Mouse (Mus musculus) kidney, embryonic 16.5 days (tissue): ENCODE measurements around the gene Anxa4. TPM values are rescaled to one million over a fixed set of nuclear protein-coding genes. Genes with fewer than 3 reads are reported as not detected.

Source experiments
- ATAC-seq: fragments of 200-750 bp; cut with Nextera tagmentation; 2 replicates; pipeline ENCODE4 v1.8.0; 2017; ENCODE audit warnings: moderate TSS enrichment; ENCODE audit not compliant: low FRiP score, low TSS enrichment
- H3K27ac ChIP-seq: fragments of 300-500 bp; sonication (generic); 2 replicates; pipeline ENCODE4 v1.5.1; 2014; ENCODE audit warnings: low read length
- H3K27me3 ChIP-seq: fragments of 300-500 bp; sonication (generic); 2 replicates; pipeline ENCODE4 v1.6.1; 2014; ENCODE audit warnings: low read length, control low read depth, mixed read lengths; ENCODE audit not compliant: insufficient read depth
- H3K36me3 ChIP-seq: fragments of 300-500 bp; sonication (generic); 2 replicates; pipeline ENCODE4 v1.6.1; 2014; ENCODE audit warnings: low read length, control low read depth, mixed read lengths; ENCODE audit not compliant: insufficient read depth
- H3K4me1 ChIP-seq: fragments of 300-500 bp; sonication (generic); 2 replicates; pipeline ENCODE4 v1.6.1; 2014; ENCODE audit warnings: low read length, control low read depth, mixed read lengths; ENCODE audit not compliant: insufficient read depth
- H3K4me2 ChIP-seq: fragments of 300-500 bp; sonication (generic); replicated peaks from 2 replicates; pipeline ENCODE4 v1.6.1; 2014; ENCODE audit warnings: low read depth, low read length
- H3K4me3 ChIP-seq: fragments of 300-500 bp; sonication (generic); 2 replicates; pipeline ENCODE4 v1.5.1; 2014; ENCODE audit warnings: mild to moderate bottlenecking, low read length
- H3K9ac ChIP-seq: fragments of 300-500 bp; sonication (generic); replicated peaks from 2 replicates; pipeline ENCODE4 v1.6.1; 2014; ENCODE audit warnings: low read length
- H3K9me3 ChIP-seq: fragments of 300-500 bp; sonication (generic); 2 replicates; pipeline ENCODE4 v1.6.1; 2016; ENCODE audit warnings: low read length, control low read depth
- WGBS: fragments of 180-500 bp; shearing (Covaris S2); extraction: QIAGEN DNeasy Blood & Tissue Kit; methylation state at CpG from one replicate; pipeline ENCODE4 v1.1.7; 2014; 5-methylcytosine and 5-hydroxymethylcytosine counted together
- polyA plus RNA-seq: library from polyadenylated mRNA; unstranded; fragments of >200 nt; fragmentation: Nextera tagmentation; extraction: Ambion mirVana; gene quantifications from 2 replicates; pipeline ENCODE4 v1.2.1, GENCODE M21; 2015

Anxa4 gene
- polyA plus RNA-seq, 1 experiment from 2014 or later: 59.2 TPM

- Histone ChIP-seq H3K27ac (no peak overlapping the region), H3K9ac (no peak overlapping the region), H3K4me2 (no peak overlapping the region), H3K4me3 (no peak overlapping the region), H3K27me3 (no peaks in the 10 kb centered on the region), H3K9me3 (no peaks in the 10 kb centered on the region), H3K4me1 (peaks cover 11% of the 10 kb centered on the region), H3K36me3 (no peaks in the 10 kb centered on the region; the same call in 1 of the 2 replicates)
- no peak for ATAC-seq
- WGBS: 84% methylated on average over 4 of the region's 4 CpGs
These were observed 57.1 kb downstream of the Anxa4 start for GRCm38 (mm10) chr6:86736313-86736712.

GRCm38 (mm10) chr6:86733183-86733876, 60.1 kb downstream of the Anxa4 start, which contains the start of gene Gmcl1:
Gene Gmcl1 (minus strand): TSS chr6:86733383.
- H3K27ac ChIP-seq: peak within 1 kb of the TSS; percentile 75
- peak within 1 kb of the TSS; percentile 96 for H3K4me2 ChIP-seq
- peaks cover 16% of the 10 kb centered on the region for H3K4me1 ChIP-seq
- H3K9ac ChIP-seq: peak within 1 kb of the TSS; percentile 88
- H3K4me3 ChIP-seq: peak within 1 kb of the TSS; percentile 97
- peak; percentile 95 for ATAC-seq
- no peaks in the 10 kb centered on the region for H3K9me3 ChIP-seq
- under 1% methylated on average over 53 of the region's 59 CpGs for WGBS
- no peaks in the 10 kb centered on the region for H3K36me3 ChIP-seq
- no peaks in the 10 kb centered on the region for H3K27me3 ChIP-seq

GRCm38 (mm10) chr6:86732276-86733173, 60.9 kb downstream of the Anxa4 start:
- H3K27ac ChIP-seq: peak overlapping the region; percentile 75
- H3K4me1 ChIP-seq: peaks cover 16% of the 10 kb centered on the region
- peak; percentile 68 for ATAC-seq
- H3K4me3 ChIP-seq: peak overlapping the region; percentile 97
- under 1% methylated on average over 62 of the region's 62 CpGs for WGBS
- no peaks in the 10 kb centered on the region for H3K27me3 ChIP-seq
- H3K4me2 ChIP-seq: peak overlapping the region; percentile 96
- no peaks in the 10 kb centered on the region for H3K9me3 ChIP-seq
- H3K36me3 ChIP-seq: peaks cover 1% of the 10 kb centered on the region; the same call in 1 of the 2 replicates
- H3K9ac ChIP-seq: peak overlapping the region; percentile 88

GRCm38 (mm10) chr6:86728711-86729110, 64.7 kb downstream of the Anxa4 start:
- H3K27ac ChIP-seq: no peak overlapping the region
- H3K4me1 ChIP-seq: peaks cover 9% of the 10 kb centered on the region
- peaks cover 3% of the 10 kb centered on the region; the same call in 1 of the 2 replicates for H3K36me3 ChIP-seq
- 90% methylated on average over 5 of the region's 5 CpGs for WGBS
- H3K9ac ChIP-seq: no peak overlapping the region
- ATAC-seq: no peak
- no peaks in the 10 kb centered on the region for H3K27me3 ChIP-seq
- H3K9me3 ChIP-seq: no peaks in the 10 kb centered on the region
- H3K4me2 ChIP-seq: no peak overlapping the region
- no peak overlapping the region for H3K4me3 ChIP-seq

GRCm38 (mm10) chr6:86721977-86722376, 71.4 kb downstream of the Anxa4 start:
- H3K36me3 ChIP-seq: peaks cover 12% of the 10 kb centered on the region
- no peaks in the 10 kb centered on the region for H3K4me1 ChIP-seq
- no peak overlapping the region; the same call in 1 of the 2 replicates for H3K27ac ChIP-seq
- no peak for ATAC-seq
- WGBS: 44% methylated on average over 3 of the region's 3 CpGs
- no peaks in the 10 kb centered on the region for H3K9me3 ChIP-seq
- no peak overlapping the region for H3K4me3 ChIP-seq
- H3K4me2 ChIP-seq: no peak overlapping the region
- H3K27me3 ChIP-seq: no peaks in the 10 kb centered on the region
- H3K9ac ChIP-seq: no peak overlapping the region

GRCm38 (mm10) chr6:86708072-86708774, 85.2 kb downstream of the Anxa4 start:
- Histone ChIP-seq H3K4me2 (no peak overlapping the region), H3K27ac (no peak overlapping the region), H3K27me3 (no peaks in the 10 kb centered on the region), H3K9ac (no peak overlapping the region), H3K4me1 (no peaks in the 10 kb centered on the region), H3K4me3 (no peak overlapping the region), H3K36me3 (peaks cover 15% of the 10 kb centered on the region; the same call in 1 of the 2 replicates), H3K9me3 (no peaks in the 10 kb centered on the region)
- 78% methylated on average over 4 of the region's 4 CpGs for WGBS
- ATAC-seq: no peak

GRCm38 (mm10) chr6:86702577-86702976, 90.8 kb downstream of the Anxa4 start:
- Histone ChIP-seq H3K27ac (no peak overlapping the region), H3K36me3 (peaks cover 33% of the 10 kb centered on the region), H3K4me1 (no peaks in the 10 kb centered on the region), H3K4me3 (no peak overlapping the region), H3K9ac (no peak overlapping the region), H3K4me2 (no peak overlapping the region), H3K9me3 (no peaks in the 10 kb centered on the region), H3K27me3 (no peaks in the 10 kb centered on the region)
- 77% methylated on average over 9 of the region's 9 CpGs for WGBS
- ATAC-seq: no peak

- Histone ChIP-seq H3K36me3 (peaks cover 34% of the 10 kb centered on the region), H3K27me3 (no peaks in the 10 kb centered on the region), H3K9me3 (no peaks in the 10 kb centered on the region), H3K4me2 (no peak overlapping the region), H3K4me3 (no peak overlapping the region), H3K9ac (no peak overlapping the region), H3K27ac (no peak overlapping the region), H3K4me1 (no peaks in the 10 kb centered on the region)
- WGBS: 84% methylated on average over 6 of the region's 6 CpGs
- ATAC-seq: no peak
These were observed 95.5 kb downstream of the Anxa4 start for GRCm38 (mm10) chr6:86697903-86698302.

- H3K9me3 ChIP-seq: no peaks in the 10 kb centered on the region
- H3K4me1 ChIP-seq: no peaks in the 10 kb centered on the region
- H3K27me3 ChIP-seq: no peaks in the 10 kb centered on the region
- no peak overlapping the region for H3K4me2 ChIP-seq
- no peak overlapping the region for H3K9ac ChIP-seq
- H3K36me3 ChIP-seq: peaks cover 34% of the 10 kb centered on the region
- ATAC-seq: no peak
- no peak overlapping the region for H3K27ac ChIP-seq
- WGBS: 89% methylated on average over 10 of the region's 10 CpGs
- H3K4me3 ChIP-seq: no peak overlapping the region
These were observed 97.2 kb downstream of the Anxa4 start for GRCm38 (mm10) chr6:86696213-86696612.
